Mouse (Mus musculus): Measurements from ENCODE around the gene Cox17.

Gene Cox17

GRCm38 (mm10) chr16:38371705-38372296, 25.0 kb downstream of the Cox17 start:
- no peak for DNase-seq (ENCODE audit: low spot score)

DNA sequence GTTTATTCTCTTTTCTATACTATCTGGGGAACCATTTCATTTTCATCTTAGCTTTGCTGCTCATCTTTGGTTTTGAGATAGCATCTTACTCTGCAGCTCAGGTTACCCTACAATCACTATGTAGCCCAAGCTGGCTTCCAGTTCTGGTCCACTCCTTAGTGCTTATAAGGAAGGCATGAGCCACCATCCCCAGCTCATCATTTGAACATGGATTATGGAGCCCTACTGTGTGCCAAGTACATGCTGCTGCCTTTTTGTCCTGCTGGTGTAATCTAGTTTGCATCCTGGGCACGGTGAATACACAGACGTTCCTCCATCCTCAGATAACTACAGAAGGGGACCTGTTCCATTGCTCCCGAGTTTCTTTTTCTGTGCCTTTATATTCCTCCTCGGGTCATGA, 26.1 kb downstream of the Cox17 start:
- DNase-seq (ENCODE audit: low spot score): no peak

- no peak for DNase-seq (ENCODE audit: low spot score)
These were observed 26.6 kb downstream of the Cox17 start for GRCm38 (mm10) chr16:38373439-38373838.

GRCm38 (mm10) chr16:38373941-38374340, 27.1 kb downstream of the Cox17 start:
- no peak for DNase-seq (ENCODE audit: low spot score)

GRCm38 (mm10) chr16:38374379-38375140, 27.8 kb downstream of the Cox17 start:
- DNase-seq (ENCODE audit: low spot score): no peak

GRCm38 (mm10) chr16:38375182-38375581, 28.4 kb downstream of the Cox17 start:
- DNase-seq (ENCODE audit: low spot score): no peak

GRCm38 (mm10) chr16:38376163-38376840, 29.5 kb downstream of the Cox17 start:
- DNase-seq (ENCODE audit: low spot score): peak; percentile 34

DNA sequence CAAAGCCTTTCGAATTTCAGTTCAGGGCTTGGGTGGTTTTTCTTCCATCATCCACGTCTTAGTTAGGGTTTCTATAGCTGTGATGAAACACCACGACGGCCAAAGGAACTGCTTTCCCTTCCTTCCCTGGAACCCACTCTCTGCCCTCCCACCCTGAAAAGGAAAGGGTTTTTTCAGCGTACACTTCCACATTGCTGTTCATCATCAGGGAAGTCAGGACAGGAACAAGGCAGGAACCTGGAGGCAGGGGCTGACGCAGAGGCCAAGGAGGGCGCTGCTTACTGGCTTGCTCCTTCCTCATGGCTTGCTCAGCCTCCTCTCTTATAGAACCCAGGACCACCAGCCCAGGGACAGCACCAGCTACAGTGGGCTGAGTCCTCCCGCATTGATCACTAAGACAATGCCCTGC, 30.1 kb downstream of the Cox17 start:
- no peak for DNase-seq (ENCODE audit: low spot score)

DNA sequence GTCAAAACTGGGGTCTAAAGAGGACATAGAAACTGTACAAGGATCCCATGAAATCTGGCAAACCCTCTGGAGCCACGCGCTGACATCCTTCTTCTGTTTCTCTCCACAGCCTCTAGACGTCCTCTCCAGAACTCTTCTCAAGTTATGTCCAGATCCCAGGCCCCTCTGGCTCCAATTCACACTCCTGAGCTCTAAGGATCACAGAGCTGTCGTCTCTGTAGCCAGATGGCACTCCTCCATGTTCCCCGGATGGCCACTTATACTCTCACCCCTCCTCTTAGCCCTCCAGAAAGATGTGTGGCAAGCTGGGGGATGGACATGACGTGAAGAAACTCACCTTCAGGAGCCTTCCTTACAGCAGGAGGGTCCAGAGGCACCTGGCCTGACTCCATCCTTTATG, 30.8 kb downstream of the Cox17 start:
- no peak for DNase-seq (ENCODE audit: low spot score)

DNA sequence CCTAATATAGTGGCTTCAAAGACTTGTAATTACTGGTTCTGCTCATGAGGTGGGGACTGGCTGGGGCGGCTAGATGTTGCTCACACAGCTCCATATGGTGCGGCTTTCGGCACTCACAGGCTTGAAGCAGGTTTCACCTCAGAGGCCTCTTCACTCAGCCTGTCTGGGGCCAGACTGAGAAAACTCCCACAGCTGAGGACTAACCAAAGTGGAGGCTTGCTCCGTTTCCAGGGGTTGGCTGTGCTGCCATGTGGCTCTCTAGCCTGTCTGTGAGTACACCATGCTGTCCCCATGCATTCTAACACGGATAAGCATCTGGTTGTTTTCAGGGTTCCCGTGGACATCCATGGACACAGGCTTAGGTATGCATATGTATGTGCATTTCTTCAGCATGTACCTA, 31.8 kb downstream of the Cox17 start:
- no peak for DNase-seq (ENCODE audit: low spot score)

GRCm38 (mm10) chr16:38379088-38379487, 32.3 kb downstream of the Cox17 start:
- DNase-seq (ENCODE audit: low spot score): no peak

DNA sequence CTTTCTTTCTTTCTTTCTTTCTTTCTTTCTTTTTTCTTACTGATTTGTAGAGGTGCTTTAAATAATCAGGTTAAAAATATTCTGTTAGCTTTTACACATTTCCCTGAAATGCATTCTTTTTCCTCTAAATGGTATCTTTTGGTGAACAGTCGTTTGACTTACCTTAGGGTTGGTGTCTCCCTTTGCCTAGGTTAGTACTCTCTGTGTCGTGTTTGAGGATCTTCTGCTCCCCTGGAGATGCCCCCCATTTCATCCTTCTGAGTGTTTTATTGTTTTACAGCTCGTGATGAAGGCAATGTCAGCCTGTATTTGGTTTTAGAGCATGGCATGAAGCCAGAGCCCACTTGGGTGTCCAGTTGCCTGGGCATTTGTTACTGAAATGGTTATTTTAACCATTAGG, 32.7 kb downstream of the Cox17 start:
- no peak for DNase-seq (ENCODE audit: low spot score)

GRCm38 (mm10) chr16:38379926-38380325, 33.1 kb downstream of the Cox17 start:
- DNase-seq (ENCODE audit: low spot score): no peak

DNA sequence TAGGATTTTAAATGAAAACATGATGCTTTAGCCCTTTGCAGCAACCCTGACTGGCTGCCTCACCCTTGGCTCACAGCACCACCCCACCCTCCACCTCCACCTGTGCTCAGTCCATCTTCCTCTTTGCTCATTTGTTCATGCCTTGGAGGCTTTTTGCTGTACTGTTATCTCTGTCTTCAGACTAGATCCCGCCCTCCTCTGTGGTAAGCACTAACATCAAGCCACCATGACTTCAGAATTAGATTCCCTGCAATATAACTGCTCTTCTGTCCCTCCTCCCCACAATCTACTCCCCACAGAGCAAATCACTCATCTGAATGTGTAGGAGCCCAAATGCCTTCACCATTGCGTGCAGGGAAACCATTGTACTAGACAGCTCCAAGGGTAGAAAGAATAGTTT, 36.9 kb downstream of the Cox17 start:
- no peak for DNase-seq (ENCODE audit: low spot score)

DNA sequence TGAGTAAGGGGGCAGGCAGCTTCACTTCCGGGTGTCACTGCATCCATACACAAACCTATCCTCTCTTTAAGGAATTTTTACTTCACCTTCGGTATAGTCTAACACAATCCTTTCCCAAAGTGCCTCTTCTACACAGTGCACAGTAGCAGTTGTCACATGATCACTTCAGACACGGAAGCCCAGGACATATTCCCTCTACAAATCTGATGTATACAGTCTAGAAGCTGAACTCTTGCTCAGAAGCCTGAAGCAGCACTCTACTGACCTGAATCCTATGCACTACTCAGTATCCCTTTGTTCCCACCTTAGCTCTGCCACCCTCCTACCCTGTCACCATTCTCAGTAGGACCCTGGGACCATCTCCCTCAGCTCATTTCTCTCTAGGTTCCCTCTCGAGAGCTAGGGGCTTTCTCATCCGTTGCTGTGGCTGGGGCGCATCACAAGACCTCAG, 38.4 kb downstream of the Cox17 start:
- DNase-seq (ENCODE audit: low spot score): no peak

DNA sequence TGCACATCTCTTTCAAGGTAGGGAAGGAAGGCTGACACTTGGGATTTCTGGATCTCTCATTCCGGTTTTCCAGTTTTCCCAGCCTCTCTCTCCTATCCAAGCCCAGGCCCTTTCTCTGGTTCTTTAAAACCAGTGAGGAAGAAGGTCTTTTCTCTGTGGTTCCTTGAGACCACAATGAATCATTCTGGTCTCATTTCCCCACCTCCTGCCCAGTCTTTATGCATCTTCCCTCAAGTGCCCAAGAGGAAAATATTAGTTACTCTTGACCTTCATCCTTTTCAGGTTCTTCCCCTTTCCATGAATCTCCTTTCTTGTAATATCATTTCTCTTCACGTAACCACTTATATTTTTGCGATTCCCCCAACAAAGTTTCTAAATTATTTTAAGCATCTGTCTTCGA, 38.9 kb downstream of the Cox17 start:
- no peak for DNase-seq (ENCODE audit: low spot score)

- DNase-seq (ENCODE audit: low spot score): no peak
These were observed 40.6 kb downstream of the Cox17 start for GRCm38 (mm10) chr16:38387389-38387788.

GRCm38 (mm10) chr16:38388757-38389156, 42.0 kb downstream of the Cox17 start:
- DNase-seq (ENCODE audit: low spot score): no peak

GRCm38 (mm10) chr16:38389284-38389893, 42.6 kb downstream of the Cox17 start:
- DNase-seq (ENCODE audit: low spot score): no peak

DNA sequence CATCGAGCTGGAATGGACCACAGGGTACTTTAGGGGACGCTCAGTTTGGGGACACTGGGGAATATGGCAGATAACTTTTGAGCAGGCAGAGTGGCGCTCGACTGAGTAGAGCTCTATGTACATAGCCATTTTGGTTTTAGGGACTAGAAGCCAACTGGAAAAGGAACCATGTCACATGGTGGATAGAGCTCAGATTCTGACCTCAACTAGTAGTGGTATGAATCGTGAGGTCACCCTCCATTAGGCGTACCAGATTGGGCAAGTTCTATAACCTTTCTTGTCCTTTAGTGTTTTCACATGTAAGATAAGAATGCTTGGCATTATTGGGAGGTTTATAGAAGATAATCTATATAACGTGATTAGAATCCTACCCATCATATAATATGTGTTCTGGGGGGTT, 43.5 kb downstream of the Cox17 start:
- no peak for DNase-seq (ENCODE audit: low spot score)

DNA sequence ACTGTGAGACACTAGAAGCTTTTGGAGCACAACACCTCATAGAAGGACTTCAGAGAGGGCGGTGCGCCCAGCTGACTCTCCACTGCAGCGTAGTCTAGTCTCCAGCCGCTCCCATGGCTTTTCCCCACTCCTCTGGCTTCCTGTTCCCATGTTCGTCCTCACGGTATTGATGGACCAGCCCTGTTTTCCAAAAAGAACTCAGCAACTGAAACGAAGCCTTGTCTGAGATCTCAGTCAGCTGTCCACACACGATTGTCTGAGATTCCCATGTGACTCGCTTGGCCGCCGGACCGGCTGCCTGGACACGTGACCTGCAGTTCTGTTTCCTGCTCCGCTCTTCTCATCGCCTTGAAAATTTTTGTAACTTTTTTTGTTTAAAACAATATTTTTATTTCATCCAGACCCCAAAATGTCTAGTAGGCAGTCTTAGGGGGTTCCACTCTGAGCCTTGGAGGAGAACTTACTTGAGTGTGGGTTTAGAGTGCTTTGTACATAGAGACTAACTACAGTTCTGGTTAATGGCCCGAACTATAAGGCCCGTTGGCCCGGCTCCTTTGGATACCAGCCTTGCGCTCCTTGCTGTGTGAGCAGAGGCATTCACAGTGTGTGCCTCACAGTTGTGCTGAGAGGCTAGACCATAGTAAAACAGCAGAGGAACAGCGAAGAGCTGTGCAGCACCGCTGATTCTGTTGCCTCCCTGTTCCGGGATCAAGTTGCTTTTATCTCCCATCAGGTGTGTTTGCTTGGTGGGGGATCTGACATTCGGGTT, 45.5 kb downstream of the Cox17 start:
- DNase-seq (ENCODE audit: low spot score): no peak

DNA sequence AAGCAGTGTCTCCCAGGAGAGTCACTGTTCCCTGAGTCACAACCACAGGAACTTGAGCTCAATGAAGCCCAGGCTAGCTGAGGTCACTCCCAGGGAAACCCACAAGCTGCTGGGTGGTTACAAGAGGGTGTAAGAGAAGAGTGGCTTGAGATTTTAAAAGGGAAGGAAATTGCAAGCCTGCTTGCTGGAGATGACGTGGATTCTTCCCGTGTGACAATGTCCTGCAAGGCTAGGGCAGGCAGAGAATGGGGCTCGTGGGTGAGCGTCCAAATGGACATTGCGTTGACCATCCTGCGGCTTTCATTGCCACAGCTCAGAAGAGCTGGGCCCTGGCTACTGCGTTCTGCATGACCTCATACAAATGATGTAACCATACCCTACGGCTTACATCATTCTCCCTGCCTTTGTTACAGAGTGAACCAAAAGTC, 47.4 kb downstream of the Cox17 start:
- DNase-seq (ENCODE audit: low spot score): no peak
